Mouse (Mus musculus) heart, postnatal 0 days (tissue): ENCODE results near the gene Cog6. TPM values are rescaled to one million over a fixed set of nuclear protein-coding genes. Genes with fewer than 3 reads are reported as not detected.

Experiments
- ATAC-seq: fragments of 200-750 bp; cut with Nextera tagmentation; 2 replicates; pipeline ENCODE4 v1.8.0; 2017; ENCODE audit warnings: low read depth, moderate number of reproducible peaks, moderate library complexity; ENCODE audit not compliant: insufficient read depth
- DNase-seq: peaks from one replicate; pipeline ENCODE4 v3.0.0-alpha.2; 2016; ENCODE audit warnings: low spot score
- H3K27ac ChIP-seq: fragments of 300-500 bp; sonication (generic); 2 replicates; pipeline ENCODE4 v1.5.1; 2014; ENCODE audit warnings: low read depth, mild to moderate bottlenecking
- H3K27me3 ChIP-seq: fragments of 300-500 bp; sonication (generic); 2 replicates; pipeline ENCODE4 v1.6.1; 2014; ENCODE audit warnings: low read length, mixed read lengths; ENCODE audit not compliant: control insufficient read depth, insufficient read depth
- H3K36me3 ChIP-seq: fragments of 300-500 bp; sonication (generic); replicated peaks from 2 replicates; pipeline ENCODE4 v1.6.1; 2014; ENCODE audit warnings: low read length, mixed read lengths; ENCODE audit not compliant: control insufficient read depth, insufficient read depth
- H3K4me1 ChIP-seq: fragments of 300-500 bp; sonication (generic); 2 replicates; pipeline ENCODE4 v1.6.1; 2014; ENCODE audit warnings: antibody characterized with exemption; ENCODE audit not compliant: control insufficient read depth, insufficient read depth
- H3K4me2 ChIP-seq: fragments of 300-500 bp; sonication (generic); 2 replicates; pipeline ENCODE4 v1.6.1; 2014; ENCODE audit warnings: low read depth, mild to moderate bottlenecking, low read length, moderate library complexity
- H3K4me3 ChIP-seq: fragments of 300-500 bp; sonication (generic); 2 replicates; pipeline ENCODE4 v1.5.1; 2014; ENCODE audit warnings: low read depth, low read length
- H3K9ac ChIP-seq: fragments of 300-500 bp; sonication (generic); replicated peaks from 2 replicates; pipeline ENCODE4 v1.6.1; 2014; ENCODE audit warnings: low read depth, low read length, mixed read lengths
- H3K9me3 ChIP-seq: fragments of 300-500 bp; sonication (generic); replicated peaks from 2 replicates; pipeline ENCODE4 v1.6.1; 2016; ENCODE audit warnings: low read length; ENCODE audit not compliant: control insufficient read depth
- CTCF ChIP-seq: IDR thresholded peaks from 2 replicates; pipeline ENCODE4 v1.5.1; 2016; ENCODE audit warnings: antibody characterized with exemption, control low read depth, low read depth
- EP300 ChIP-seq: IDR thresholded peaks from 2 replicates; pipeline ENCODE4 v1.6.1; 2016; ENCODE audit warnings: antibody characterized with exemption, low read depth
- WGBS: fragments of 180-500 bp; shearing (Covaris S2); extraction: QIAGEN DNeasy Blood & Tissue Kit; methylation state at CpG from one replicate; pipeline ENCODE4 v1.1.7; 2014; 5-methylcytosine and 5-hydroxymethylcytosine counted together
- polyA plus RNA-seq: library from polyadenylated mRNA; unstranded; fragments of >200 nt; fragmentation: Nextera tagmentation; extraction: Ambion mirVana; gene quantifications from 2 replicates; pipeline ENCODE4 v1.2.1, GENCODE M21; 2015
- total RNA-seq: library from RNA; depleted of rRNA; stranded (reverse); fragments of >200 nt; gene quantifications from 2 replicates; pipeline ENCODE4 v1.2.3, GENCODE M21; 2014; ENCODE audit warnings: low replicate concordance

Gene Cog6
- total and polyA plus RNA-seq, 2 experiments from 2014 or later: 54.7 to 64.5 TPM

GRCm38 (mm10) chr3:52999996-53000395 lies 17.0 kb downstream of the Cog6 start:
- WGBS: 74% methylated on average over 3 of the region's 3 CpGs
- TF ChIP-seq CTCF (no peak), EP300 (no peak)
- no peak overlapping the region for H3K27ac ChIP-seq
- H3K27me3 ChIP-seq: no peaks in the 10 kb centered on the region
- no peaks in the 10 kb centered on the region for H3K4me1 ChIP-seq
- H3K9me3 ChIP-seq: no peaks in the 10 kb centered on the region
- ATAC-seq: no peak
- H3K4me2 ChIP-seq: no peak overlapping the region
- H3K9ac ChIP-seq: no peak overlapping the region
- peaks cover 83% of the 10 kb centered on the region for H3K36me3 ChIP-seq
- H3K4me3 ChIP-seq: no peak overlapping the region
- DNase-seq: no peak

GRCm38 (mm10) chr3:52999016-52999744 lies 17.9 kb downstream of the Cog6 start:
- H3K4me3 ChIP-seq: no peak overlapping the region
- H3K9me3 ChIP-seq: no peaks in the 10 kb centered on the region
- H3K27ac ChIP-seq: no peak overlapping the region
- 67% methylated on average over 15 of the region's 15 CpGs for WGBS
- no peak overlapping the region for H3K9ac ChIP-seq
- no peaks in the 10 kb centered on the region for H3K4me1 ChIP-seq
- no peaks in the 10 kb centered on the region for H3K27me3 ChIP-seq
- DNase-seq: no peak
- TF ChIP-seq CTCF (no peak), EP300 (no peak)
- H3K4me2 ChIP-seq: no peak overlapping the region
- no peak for ATAC-seq
- peaks cover 83% of the 10 kb centered on the region for H3K36me3 ChIP-seq

DNA sequence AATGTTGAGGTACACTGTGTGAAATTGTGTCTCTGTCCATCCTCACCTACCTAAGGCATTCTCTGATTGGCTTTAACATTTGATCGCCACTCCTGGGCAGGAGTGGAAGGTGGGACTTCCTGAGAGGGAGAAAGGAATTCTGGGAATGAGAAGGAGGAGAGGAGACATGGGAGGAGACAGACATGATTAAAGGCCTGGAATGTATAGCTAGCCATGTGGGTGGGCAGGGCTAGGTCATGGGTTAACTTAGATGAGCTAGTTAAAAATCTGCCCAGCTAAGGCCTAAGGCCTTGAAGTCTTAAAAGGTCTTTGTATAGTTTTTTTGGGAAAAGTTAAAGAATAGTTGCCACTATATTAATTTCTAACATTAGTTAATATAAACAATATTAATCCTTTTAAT lies 19.7 kb downstream of the Cog6 start:
- H3K4me2 ChIP-seq: no peak overlapping the region
- ATAC-seq (no peak), DNase-seq (no peak)
- H3K4me1 ChIP-seq: no peaks in the 10 kb centered on the region
- H3K36me3 ChIP-seq: peaks cover 87% of the 10 kb centered on the region
- 54% methylated on average over 1 of the region's 1 CpGs for WGBS
- no peaks in the 10 kb centered on the region for H3K9me3 ChIP-seq
- no peak overlapping the region for H3K27ac ChIP-seq
- H3K9ac ChIP-seq: no peak overlapping the region
- no peak overlapping the region for H3K4me3 ChIP-seq
- no peaks in the 10 kb centered on the region for H3K27me3 ChIP-seq
- TF ChIP-seq CTCF (no peak), EP300 (no peak)

DNA sequence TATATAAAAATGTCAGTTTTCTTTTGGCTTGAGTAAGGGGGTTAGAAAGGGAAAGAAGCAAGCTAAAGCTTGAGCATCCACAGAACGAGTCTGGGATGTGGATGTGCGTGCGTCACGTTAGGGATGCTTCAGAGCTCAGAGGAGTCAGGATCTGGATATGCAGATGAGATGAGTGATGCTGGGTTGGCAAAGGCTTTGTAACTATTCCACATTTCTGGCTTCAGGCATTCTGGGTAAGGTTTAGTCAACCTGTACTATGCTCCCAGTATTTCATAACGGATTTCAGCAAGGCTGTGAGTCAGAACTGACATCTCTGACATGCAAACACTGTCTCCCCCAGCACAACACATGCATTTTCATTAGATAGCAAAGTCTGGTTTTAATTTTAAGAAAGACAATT lies 20.4 kb downstream of the Cog6 start:
- peaks cover 86% of the 10 kb centered on the region for H3K36me3 ChIP-seq
- H3K9ac ChIP-seq: no peak overlapping the region
- WGBS: 90% methylated on average over 5 of the region's 5 CpGs
- ATAC-seq (no peak), DNase-seq (no peak)
- no peaks in the 10 kb centered on the region for H3K4me1 ChIP-seq
- H3K9me3 ChIP-seq: no peaks in the 10 kb centered on the region
- no peaks in the 10 kb centered on the region for H3K27me3 ChIP-seq
- TF ChIP-seq EP300 (no peak), CTCF (no peak)
- no peak overlapping the region for H3K4me2 ChIP-seq
- no peak overlapping the region for H3K4me3 ChIP-seq
- no peak overlapping the region for H3K27ac ChIP-seq

DNA sequence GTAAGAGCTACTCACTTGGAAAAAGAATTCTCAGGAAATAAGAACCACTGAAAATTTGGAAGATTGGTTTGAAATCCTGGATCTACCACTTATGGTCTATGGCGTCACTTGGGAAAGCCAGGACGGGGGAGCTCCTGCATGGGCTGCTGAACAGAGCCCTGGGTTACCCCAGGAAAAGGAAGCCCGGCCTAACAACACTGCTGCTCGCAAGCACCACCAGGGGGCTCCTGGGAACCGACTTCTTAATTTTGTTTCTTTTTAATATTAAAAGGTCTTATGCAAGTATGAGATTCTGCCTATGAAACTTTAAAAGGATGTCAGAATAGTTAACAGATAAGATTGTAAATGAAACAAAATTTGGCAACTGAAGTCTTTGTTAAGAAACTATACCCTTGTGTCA lies 22.4 kb downstream of the Cog6 start:
- Histone ChIP-seq H3K27me3 (no peaks in the 10 kb centered on the region), H3K4me3 (no peak overlapping the region), H3K9ac (no peak overlapping the region), H3K36me3 (peaks cover 87% of the 10 kb centered on the region), H3K4me1 (no peaks in the 10 kb centered on the region), H3K9me3 (no peaks in the 10 kb centered on the region), H3K4me2 (no peak overlapping the region), H3K27ac (no peak overlapping the region)
- DNase-seq (no peak), ATAC-seq (no peak)
- 73% methylated on average over 5 of the region's 5 CpGs for WGBS
- no peak for TF ChIP-seq CTCF
- no peak for TF ChIP-seq EP300

GRCm38 (mm10) chr3:52993296-52993695 lies 23.7 kb downstream of the Cog6 start:
- H3K27me3 ChIP-seq: no peaks in the 10 kb centered on the region
- 89% methylated on average over 9 of the region's 10 CpGs for WGBS
- H3K9me3 ChIP-seq: no peaks in the 10 kb centered on the region
- TF ChIP-seq CTCF (no peak), EP300 (no peak)
- H3K4me1 ChIP-seq: no peaks in the 10 kb centered on the region
- no peak overlapping the region for H3K27ac ChIP-seq
- ATAC-seq: no peak
- no peak for DNase-seq
- H3K9ac ChIP-seq: no peak overlapping the region
- H3K4me3 ChIP-seq: no peak overlapping the region
- no peak overlapping the region for H3K4me2 ChIP-seq
- peaks cover 87% of the 10 kb centered on the region for H3K36me3 ChIP-seq
